Mouse (Mus musculus) small intestine, adult 2 months (tissue): ENCODE measurements at regions not wholly inside any gene's neighbourhood (a gene's known extent, or its start where the extent isn't known, plus 50 kb on each side); places are given as distances from the start of the nearest gene placed in this dataset.

ENCODE experiments used
- H3K27ac ChIP-seq: fragments of 200-500 bp; 2 replicates; pipeline ENCODE4 v1.5.1; 2012; ENCODE audit warnings: low read depth, low read length, control low read depth, inconsistent platforms; ENCODE audit not compliant: insufficient read depth
- H3K27me3 ChIP-seq: fragments of 200-500 bp; 2 replicates; pipeline ENCODE4 v1.6.1; 2012; ENCODE audit warnings: mild to moderate bottlenecking, moderate library complexity, low read length, inconsistent platforms; ENCODE audit not compliant: control insufficient read depth, insufficient read depth
- H3K36me3 ChIP-seq: fragments of 200-500 bp; 2 replicates; pipeline ENCODE4 v1.6.1; 2012; ENCODE audit warnings: mild to moderate bottlenecking, low read length, control low read depth, inconsistent platforms; ENCODE audit not compliant: control insufficient read depth, insufficient read depth
- H3K4me1 ChIP-seq: fragments of 200-500 bp; 2 replicates; pipeline ENCODE4 v1.6.1; 2012; ENCODE audit warnings: low read length, inconsistent platforms, mixed read lengths; ENCODE audit not compliant: control insufficient read depth, insufficient read depth, insufficient read length
- H3K4me3 ChIP-seq: fragments of 200-500 bp; 2 replicates; pipeline ENCODE4 v1.5.1; 2012; ENCODE audit warnings: low read depth, mild to moderate bottlenecking, control low read depth, inconsistent platforms, low read length, moderate library complexity
- CTCF ChIP-seq: fragments of 200-500 bp; IDR thresholded peaks from 2 replicates; pipeline ENCODE4 v1.5.1; 2012; ENCODE audit warnings: low read depth, mild to moderate bottlenecking, control low read depth, inconsistent platforms, low read length, moderate library complexity, mixed read lengths; ENCODE audit not compliant: insufficient replicate concordance, insufficient read length; ENCODE audit errors: extremely low read depth
- POLR2A ChIP-seq: fragments of 200-500 bp; IDR thresholded peaks from 2 replicates; pipeline ENCODE4 v1.6.1; 2012; ENCODE audit warnings: low read depth, mild to moderate bottlenecking, control low read depth, inconsistent platforms, low read length, moderate library complexity
- WGBS: fragments of 180-500 bp; shearing (Covaris S2); methylation state at CpG from one replicate; pipeline ENCODE4 v1.1.7; 2018; 5-methylcytosine and 5-hydroxymethylcytosine counted together

DNA sequence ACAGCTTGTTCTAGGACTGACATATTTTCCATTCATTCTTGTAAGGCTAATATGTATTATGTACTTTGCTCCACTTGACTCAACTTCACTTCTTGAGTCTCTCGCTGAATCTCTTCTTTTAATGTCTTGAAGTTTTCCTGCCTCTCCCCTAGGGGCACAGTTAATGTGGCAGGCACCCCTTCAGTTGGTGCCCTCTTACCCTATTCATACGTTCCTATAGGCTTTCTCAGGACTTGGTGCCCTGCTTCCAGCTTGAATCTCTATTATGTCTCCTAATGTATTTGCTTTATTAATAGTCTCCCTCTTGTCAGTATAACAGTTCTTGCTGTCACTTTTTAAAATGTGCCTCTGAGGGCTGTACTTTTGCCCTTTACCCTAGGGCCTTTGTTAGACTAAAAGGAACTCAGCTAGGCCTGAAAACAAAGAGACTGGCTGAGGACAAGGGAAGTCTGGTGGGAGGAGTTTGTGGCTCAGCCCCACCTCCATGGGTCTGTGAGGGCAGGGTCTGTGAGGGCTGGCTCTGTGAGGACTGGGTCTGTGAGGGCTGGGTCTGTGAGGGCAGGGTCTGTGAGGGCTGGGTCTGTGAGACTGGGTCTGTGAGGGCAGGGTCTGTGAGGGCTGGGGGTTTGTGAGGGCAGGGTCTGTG lies 362.9 kb upstream of the Nr5a2 start:
- Histone ChIP-seq H3K36me3 (no peaks in the 10 kb centered on the region), H3K4me1 (no peaks in the 10 kb centered on the region), H3K27ac (no peak overlapping the region), H3K4me3 (no peak overlapping the region), H3K27me3 (no peaks in the 10 kb centered on the region)
- TF ChIP-seq POLR2A (no peak), CTCF (no peak)
- 44% methylated on average over 2 of the region's 2 CpGs for WGBS

DNA sequence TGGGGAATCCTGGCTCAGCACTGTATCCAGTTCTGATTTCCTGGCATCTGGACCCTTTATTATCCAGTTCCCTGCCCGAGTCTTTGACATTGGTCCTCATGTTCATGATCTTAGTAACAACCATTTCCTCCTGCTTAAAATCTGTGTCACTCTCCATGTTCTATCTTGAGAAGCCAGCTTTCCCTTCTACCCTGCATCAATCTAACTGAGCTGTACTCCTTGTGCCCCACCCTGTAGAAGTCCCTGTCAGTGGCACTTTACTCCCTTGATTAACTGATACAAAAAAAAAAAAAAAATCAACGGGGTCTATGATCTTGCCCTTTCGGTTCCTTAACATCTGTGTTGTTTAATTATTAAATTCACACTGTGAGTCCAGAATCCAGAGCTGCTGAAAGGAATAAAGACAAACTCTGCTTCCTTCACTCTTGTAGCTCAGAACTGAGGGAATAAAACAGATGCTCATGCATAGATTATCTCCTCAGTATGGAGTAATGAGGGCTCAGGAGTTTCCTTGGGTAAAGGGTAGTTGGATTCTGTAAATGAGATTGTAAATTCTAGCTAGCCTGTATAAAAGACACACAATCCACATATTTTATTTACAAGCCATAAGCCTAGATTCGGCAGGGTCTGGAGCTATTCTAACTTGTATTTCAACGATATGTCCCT lies 342.6 kb upstream of the Nr5a2 start:
- H3K27me3 ChIP-seq = no peaks in the 10 kb centered on the region
- H3K4me1 ChIP-seq = no peaks in the 10 kb centered on the region
- no peak overlapping the region for H3K27ac ChIP-seq
- no peaks in the 10 kb centered on the region for H3K36me3 ChIP-seq
- WGBS = 58% methylated on average over 5 of the region's 5 CpGs
- H3K4me3 ChIP-seq = no peak overlapping the region
- TF ChIP-seq POLR2A (no peak), CTCF (no peak)

DNA sequence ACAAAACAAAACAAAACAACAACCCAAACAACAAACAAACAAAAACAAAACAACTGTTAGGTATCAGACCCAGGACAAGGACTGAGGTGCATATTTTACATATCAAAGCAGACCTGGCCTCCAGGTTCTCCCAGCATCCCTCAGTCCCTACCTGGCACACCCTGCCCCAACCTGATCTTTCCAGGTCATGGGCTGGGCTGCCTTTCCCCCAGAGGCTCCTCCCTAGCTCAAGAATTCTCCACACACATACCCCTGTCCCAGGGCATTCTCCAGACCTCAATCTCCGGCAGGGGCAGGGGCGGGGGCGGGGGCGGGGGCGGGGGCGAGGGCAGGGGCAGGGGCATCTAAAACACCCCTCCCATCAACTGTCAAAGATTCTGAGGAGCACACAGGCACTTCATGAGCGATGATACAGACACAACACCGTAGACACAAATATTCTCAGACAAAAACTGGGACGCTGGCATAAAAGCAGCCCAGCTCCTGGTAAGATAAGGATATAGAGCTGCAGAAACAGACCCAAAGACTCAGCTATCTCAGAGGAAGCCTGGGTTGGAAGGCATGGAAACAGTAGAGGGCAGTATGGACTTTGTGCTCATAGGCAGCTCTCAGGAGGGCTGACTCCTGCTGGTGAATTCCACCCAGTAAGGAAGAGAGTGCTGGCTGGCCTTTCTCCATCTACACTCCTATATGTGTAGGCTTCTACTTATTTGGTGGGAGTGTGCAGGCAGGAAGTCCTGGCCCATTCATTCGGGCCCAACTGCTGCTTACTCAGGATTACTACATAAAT lies 337.7 kb upstream of the Nr5a2 start:
- TF ChIP-seq POLR2A (no peak), CTCF (no peak)
- Histone ChIP-seq H3K4me1 (no peaks in the 10 kb centered on the region), H3K27ac (no peak overlapping the region), H3K36me3 (no peaks in the 10 kb centered on the region), H3K4me3 (no peak overlapping the region), H3K27me3 (no peaks in the 10 kb centered on the region)
- WGBS = 45% methylated on average over 10 of the region's 10 CpGs

DNA sequence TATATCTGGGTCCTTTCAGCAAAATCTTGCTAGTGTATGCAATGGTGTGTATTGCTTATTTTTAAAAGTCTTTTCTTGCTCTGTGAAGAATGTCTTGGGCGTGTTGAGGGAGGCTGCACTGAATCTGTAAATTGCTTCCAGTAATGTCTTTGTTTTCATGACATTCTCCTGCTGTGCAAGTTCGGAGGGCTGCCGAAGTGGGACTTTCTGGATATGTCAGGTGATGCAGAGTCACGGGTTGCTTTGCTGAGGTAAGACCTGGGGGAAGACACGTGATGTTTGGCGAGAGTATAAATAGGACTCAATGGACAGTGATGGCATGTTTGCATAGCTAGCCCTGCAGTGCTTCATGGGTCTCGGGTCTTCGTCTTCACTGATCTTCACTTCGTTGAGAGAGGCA lies 329.2 kb upstream of the Nr5a2 start:
- Histone ChIP-seq H3K27me3 (no peaks in the 10 kb centered on the region), H3K4me3 (no peak overlapping the region), H3K4me1 (no peaks in the 10 kb centered on the region), H3K36me3 (no peaks in the 10 kb centered on the region), H3K27ac (no peak overlapping the region)
- WGBS = 85% methylated on average over 9 of the region's 9 CpGs
- TF ChIP-seq CTCF (no peak), POLR2A (no peak)

DNA sequence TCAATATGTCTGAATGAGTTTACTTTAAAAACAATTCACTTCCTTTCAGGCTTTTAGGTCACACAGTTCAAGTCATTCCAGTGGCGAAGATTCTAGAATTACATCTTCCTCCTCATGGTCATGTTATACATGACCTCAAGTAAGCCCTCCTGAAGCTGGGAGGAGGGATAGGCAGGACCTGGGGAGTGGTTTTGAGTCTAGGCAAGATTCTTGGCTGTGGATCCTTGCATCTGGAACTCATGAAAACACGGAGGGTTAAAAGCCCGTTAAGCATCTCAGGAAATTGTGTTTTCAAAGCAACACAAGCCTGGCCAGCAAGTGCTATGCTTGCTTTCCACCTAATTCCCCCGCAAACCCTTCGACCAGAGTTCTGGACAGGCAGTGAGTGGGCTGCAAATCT lies 323.0 kb upstream of the Nr5a2 start:
- Histone ChIP-seq H3K4me3 (no peak overlapping the region), H3K27me3 (no peaks in the 10 kb centered on the region), H3K27ac (no peak overlapping the region), H3K36me3 (no peaks in the 10 kb centered on the region), H3K4me1 (no peaks in the 10 kb centered on the region)
- 76% methylated on average over 5 of the region's 5 CpGs for WGBS
- TF ChIP-seq POLR2A (no peak), CTCF (no peak)

DNA sequence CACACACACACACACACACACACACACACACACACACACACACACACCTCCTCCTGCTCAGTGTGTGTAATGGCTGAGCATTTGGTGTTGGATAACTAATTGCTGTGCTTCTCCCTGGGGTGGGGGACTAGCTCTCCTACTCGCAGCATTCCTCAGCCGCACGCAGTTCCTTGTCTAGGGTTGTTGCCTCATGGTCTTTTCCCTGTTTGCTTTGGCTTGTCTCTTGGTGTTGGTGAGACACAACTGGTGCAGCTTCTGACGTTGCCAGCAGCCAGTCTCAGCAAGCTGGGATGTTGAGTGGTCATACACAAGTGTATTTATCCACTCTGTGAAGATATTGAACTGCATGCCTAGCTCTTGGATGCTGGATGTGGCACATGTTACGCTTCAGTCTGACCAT lies 322.2 kb upstream of the Nr5a2 start:
- 75% methylated on average over 5 of the region's 5 CpGs for WGBS

More for the DNA sequence above, 322.2 kb upstream of the Nr5a2 start:
- no peak overlapping the region for H3K4me3 ChIP-seq
- H3K4me1 ChIP-seq = no peaks in the 10 kb centered on the region
- H3K36me3 ChIP-seq = no peaks in the 10 kb centered on the region
- no peak overlapping the region for H3K27ac ChIP-seq
- TF ChIP-seq POLR2A (no peak), CTCF (no peak)
- no peaks in the 10 kb centered on the region for H3K27me3 ChIP-seq
